Mouse (Mus musculus): ENCODE data around the gene Gm3625.

Gm3625 gene

DNA sequence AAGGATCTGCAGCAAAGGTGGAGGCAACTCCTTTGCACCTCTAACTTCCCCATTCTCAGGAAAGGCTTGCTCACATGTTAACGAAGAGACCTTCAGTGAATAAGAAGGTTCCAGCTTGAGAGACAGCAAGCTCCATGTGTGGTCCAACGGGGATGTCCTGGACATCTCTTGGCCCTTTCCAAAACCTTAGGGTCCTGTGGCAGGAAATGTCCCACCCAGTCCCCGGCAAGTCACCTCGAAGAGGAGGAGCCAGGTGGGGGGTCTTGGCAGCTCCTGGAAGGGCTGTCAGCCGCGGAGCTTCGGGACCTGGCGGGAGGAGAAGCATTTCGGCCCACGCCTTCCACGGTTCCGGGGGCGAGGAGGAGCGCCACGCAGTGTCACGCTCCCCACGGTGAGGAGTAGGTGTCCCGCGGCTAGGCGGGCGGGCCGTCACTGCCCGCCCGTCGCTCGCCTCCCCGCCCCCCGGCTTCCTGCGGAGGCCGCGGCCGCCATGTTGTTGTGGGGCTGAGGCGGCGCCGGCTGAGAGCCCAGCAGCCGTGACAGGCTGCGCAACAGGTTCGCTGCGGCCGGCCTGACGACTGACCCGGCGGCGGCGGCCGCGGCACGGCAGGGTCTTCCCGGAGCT, at the start of gene Gm3625, which contains the start of gene Itsn2:
Gene Gm3625 (minus strand): TSS at position 387 of the 625 bp plus-strand sequence.
Gene Itsn2 (plus strand): TSS at position 98 of the 625 bp plus-strand sequence.
- no peak for DNase-seq (ENCODE audit: low read depth)

DNA sequence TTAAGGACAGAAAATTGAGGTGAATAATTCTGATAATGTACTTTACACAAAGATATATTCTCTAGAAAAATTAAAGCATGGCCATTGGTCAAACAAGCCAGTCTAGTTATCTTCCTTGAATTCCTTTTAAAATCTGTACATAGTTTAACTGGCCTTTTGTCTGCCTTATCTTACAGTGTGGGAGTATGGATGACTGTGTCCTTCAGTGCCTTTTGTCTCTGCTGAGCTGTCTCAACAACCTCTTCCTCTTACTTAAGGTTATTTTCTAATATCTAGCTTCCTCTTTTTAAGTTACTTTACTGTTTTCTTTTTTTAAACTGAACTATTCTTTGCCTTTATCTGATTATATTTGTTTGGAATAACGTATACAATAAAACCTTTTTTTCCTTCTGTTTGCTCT, 48.0 kb upstream of the Gm3625 start:
- no peak for DNase-seq (ENCODE audit: low read depth)

DNA sequence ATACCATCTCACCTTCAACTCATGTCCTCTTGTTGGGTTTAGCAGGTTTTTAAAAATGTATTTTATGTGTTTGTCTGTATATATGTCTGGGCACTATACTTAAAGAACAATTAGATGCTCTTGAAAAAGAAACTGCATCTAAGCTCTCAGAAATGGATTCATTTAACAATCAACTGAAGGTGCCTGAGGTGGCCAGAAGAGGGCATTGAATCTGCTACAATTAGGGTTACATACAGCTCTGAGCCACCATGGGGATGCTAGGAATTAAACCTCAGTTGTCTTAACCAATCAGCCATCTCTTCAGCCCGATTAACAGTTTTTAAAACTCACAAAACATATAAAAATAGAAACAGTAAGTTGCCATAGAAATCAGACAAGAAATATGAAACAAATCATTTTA, 45.7 kb upstream of the Gm3625 start:
- DNase-seq (ENCODE audit: low read depth): no peak

DNA sequence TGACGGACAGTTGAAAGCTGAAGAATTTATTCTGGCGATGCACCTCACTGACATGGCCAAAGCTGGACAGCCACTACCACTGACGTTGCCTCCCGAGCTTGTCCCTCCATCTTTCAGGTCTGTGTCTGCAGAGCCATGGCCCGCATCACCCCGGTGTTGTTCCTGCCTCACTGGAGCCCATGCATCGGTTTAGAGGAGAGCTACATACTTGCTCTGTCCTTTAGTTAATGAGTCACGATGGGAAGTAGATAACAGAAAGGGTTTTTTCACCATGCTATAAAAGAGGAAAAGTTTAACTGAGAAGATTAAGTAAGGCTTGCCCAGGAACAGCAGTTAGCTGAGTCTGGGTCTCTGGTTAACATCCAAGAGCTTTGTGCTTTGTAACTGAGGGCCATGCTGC, 40.2 kb upstream of the Gm3625 start:
- DNase-seq (ENCODE audit: low read depth): no peak

DNA sequence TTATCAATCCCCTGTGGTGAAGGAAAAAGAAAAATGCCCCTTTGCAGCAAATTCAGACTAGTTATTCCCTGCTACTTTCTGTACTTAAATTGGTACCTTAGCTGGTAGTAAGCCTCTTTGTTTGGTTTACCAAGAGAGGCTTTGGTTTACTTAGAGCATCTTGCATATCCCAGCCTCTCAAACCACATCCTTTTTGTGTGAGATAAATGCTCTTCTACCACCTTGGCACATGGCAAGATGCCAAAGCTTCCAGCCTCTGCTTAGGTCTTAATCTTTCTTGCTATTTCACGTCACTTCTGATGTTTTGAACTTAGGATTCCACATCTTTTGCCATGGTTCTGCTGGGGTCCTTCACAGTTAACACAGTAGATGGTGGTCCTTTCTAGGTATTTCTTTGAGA, 31.5 kb upstream of the Gm3625 start:
- DNase-seq (ENCODE audit: low read depth): no peak

DNA sequence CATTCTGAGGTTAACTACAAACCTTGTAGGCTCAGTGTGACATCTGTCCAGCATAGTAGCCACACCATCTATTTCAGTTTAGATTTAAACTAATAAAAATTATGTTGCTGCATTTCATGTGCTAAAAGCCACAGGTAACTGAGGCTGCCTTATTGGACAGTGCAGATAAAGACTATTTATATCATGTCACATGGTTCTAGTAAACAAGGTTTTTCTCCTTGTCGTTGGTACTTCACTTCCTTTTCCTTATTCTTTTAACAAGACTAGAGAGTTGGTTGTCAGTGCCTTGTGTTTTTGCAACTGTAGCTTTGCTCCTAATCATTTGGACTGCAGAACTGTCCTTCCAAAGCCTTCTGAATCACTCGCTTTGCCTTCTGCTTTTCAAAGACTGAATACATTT, 22.0 kb upstream of the Gm3625 start:
- no peak for DNase-seq (ENCODE audit: low read depth)

DNA sequence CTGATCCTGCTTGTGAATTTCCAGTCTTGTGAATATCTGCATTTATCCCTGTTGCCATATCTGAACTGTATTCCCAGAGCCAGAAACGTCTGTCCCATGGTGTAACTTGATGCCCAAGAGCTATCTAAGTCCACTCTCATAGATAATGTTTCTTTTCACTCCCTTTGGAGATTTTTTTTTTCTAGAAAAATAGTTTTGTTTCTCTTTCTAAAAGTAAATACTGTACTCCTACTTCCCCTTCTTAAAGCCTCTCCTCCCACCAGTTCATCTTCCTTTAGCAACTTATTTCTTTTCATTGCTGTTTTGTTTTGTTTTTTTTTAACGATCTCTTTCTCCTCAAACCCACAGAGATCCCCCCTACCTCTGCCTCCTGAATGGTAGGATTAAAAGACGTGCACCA, 13.9 kb upstream of the Gm3625 start:
- no peak for DNase-seq (ENCODE audit: low read depth)

DNA sequence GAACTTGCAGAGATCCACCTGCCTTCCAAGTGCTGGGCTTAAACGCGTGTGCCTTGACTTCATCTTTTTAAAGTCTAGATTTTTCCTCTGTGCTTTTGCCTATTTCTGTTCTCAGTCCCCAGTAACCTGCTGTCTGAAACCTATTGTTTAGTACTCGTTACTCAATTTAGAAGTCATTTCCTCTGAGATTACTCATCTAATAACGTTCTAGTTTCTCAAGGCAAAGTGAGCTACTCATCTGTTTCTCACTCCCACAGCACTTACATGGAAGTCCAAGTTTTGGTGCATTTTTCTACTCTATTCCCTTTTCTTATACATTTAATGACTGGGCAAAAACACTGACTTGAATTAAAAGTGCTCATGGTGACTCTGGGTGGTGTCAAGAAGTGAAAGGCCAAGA, 7.0 kb upstream of the Gm3625 start:
- DNase-seq (ENCODE audit: low read depth): no peak

DNA sequence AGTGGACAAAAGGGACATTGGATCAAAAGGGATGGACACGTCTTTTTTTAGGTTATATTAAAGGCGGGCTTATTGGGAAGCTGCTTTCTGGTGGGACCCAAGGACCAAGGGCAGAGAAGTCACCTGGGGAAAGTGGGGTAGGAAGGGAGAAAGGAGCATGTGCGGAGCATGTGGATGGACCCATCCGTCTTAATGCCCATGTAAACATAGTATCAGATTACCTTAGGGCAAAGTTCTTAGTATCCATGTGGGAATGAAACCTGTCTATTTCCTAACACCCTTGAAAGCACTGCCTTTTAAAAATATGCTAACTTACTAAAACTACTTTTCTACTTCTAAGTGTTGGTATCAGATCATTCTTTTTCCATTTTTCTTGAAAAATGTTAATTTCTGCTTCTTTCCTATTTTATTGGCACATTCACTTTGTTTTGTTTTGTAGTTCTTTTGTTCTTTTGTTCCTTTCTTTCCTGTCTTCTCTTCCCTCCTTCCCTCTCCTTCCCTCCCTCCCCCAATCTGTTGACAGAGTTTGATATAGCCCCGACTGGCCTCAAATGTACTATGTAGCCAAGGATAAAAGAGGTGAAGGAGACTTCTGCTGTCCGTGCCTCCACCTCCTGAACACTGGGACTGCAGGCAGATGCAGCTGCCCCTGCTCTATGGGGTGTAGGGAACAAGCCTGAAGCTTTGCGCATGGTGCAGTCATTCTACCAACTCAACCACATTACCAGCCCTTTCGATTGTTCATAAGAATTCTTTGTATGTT, 6.1 kb upstream of the Gm3625 start:
- no peak for DNase-seq (ENCODE audit: low read depth)

DNA sequence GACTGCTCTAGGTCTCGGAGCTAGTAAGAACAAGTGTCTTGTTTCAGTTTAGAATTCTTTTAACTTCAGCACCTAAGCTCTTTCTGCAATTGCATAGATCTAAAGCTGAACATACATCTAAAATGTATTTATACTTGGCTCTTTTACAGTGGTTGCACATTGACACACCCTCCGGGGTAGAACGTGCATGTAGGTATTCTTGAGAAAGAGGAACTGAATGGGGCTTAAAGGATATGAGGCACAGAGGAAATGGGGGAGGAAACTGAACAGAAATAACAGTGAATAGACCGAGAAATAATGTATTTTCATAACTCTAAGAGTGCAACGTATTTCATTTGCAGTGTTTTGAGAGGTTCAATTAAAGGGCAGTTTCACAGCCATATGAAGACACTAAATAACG, 2.3 kb upstream of the Gm3625 start:
- DNase-seq (ENCODE audit: low read depth): no peak

DNA sequence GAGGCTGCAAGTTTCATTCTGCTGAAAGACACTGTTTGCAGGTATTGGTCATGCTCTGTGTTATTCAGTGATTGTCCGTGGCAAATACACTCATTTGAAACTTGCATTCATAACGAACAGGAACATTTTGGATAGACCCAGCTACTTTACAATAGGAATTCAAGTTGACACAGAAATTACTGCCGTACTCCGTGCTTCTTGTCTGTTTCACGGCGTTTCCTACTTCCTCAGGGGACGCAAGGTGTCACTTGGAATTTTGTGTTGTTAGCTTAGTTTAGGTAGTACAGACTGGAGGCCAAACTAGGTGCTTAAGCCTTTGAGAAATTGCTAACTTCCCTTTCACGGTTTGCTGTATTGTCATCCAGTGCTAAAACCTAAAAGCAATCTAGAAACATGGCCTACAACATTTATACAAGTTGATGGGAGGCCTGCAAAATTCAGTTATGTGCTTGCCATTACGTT, 1.2 kb upstream of the Gm3625 start:
- no peak for DNase-seq (ENCODE audit: low read depth)

DNA sequence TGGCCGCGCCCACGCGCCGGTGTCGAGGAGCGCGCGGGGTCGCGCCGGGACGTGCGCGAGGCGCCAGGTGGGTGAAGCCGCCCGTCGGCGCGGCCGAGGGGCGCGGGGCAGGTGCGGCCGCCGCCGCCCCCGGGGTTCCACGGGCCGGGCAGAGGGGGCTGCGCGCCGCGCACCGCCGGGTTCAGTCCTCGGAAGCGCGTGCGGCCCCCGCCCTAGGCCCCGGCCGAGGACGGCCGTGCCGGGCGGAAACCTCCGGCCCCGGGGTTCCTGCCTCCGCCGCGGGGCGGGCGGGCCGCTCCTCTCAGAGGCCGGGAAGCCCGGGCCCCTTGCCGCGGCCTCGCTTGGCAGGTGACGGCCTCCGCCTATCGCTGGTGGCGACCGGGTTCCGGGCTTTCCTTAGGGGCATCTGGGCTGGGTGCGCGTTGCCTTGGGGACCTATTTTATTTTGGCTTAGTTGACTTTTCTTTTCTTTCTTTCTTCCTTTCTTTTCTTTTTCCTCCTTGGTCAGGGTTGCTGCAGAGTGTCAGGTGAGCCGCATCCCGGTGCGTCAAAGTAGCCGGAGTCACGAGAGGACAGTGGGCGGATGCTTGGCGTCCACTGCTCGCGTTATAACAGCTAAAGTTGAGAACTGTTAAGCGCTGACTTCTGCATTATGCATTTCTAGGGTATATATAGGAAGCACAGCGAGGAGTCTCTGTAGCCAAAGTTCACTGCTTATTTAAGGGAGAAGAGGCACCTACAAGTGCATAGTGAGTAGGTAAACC, 621 bp upstream of the Gm3625 start:
- DNase-seq (ENCODE audit: low read depth): no peak

DNA sequence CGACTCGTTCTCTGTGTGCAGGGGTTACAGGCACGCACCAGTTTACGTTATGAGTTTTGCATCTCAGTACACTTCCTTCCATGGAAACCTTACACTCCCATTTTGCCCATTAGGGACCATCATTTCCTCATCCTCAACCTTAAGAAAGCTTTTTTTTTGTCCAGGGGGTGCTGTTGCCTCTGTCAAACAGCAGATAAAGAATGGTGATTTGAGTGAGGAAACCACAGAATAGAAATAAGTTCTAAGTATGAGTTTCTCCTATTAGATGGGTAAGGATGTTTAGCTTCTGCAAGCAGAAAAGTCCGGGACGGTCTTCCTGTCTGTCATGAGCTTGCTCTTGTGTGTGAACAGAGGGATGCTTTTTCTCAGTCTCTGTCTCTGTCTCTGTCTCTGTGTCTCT, 702 bp downstream of the Gm3625 start:
- DNase-seq (ENCODE audit: low read depth): no peak

DNA sequence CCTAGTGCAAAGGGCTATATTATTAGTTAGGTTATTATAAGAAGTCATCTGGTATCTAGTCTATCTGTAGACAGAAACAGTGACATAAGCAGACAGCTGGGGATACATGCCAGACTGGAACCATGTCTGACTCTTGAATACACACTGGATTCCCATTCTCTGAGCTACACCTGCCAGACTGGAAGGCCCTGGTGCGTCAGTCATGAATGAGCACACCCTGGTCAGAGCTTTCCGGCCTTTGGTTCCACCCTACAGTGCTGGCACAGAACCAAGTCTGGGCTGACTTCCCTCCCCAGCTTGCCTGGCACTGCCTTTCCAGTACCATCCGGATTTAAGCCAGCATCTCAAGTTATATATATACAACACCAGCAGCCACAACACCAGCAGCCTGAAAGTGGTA, 4.1 kb downstream of the Gm3625 start:
- DNase-seq (ENCODE audit: low read depth): no peak

DNA sequence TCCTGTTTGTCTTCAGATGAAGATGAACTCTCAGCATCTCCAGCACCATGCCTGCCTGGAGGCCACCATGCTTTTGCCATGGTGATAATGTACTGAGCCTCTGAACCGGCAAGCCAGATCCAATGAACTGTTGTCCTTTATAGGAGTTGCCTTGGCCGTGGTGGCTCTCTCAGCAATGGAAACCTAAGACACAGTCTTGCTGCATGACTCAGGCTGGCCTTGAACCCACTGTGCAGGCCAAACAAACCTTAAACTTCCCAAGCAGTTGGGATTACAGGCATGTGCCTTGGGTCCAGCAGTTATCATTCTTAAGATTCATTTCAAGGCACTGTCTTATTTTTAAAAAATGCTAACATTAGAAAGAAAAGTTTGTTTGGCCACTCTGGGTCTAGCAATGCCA, 4.9 kb downstream of the Gm3625 start:
- DNase-seq (ENCODE audit: low read depth): no peak

DNA sequence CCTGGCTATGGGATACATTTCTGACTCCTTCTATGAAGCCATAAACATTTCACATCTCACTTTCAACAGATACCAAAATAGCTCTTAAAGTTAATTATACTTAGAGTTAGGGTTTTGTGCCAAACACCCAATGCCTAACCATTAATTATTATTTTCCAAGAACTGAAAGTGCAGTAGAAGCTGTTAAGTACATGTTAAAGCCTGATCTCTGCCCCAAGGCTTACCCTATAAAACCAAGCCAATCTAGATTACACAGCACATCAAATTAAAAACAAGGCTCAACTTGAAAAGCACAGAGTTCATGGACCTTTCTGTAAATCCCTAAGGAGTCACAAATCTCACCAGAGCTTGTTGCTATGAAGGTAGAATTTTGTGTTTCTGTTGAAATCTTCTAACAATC, 10.4 kb downstream of the Gm3625 start:
- no peak for DNase-seq (ENCODE audit: low read depth)

DNA sequence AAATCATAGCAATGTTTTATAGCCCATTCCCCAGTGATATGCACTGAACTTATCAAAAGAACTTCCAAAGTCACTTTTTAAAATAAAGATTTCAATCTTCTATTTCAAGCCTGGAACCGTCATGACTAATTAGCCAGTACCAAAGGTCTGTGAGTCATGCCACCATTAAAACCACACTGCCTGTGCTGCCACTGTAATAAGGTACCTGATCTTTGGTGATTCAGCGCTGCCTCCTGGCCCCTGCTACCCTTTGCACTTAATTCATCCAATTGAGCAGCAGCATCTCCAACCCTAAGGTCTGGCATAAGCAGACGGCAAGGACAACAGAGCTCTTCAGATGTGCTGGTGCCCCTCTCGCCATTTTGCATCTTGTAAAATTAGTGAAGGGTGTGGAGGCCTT, 18.7 kb downstream of the Gm3625 start:
- DNase-seq (ENCODE audit: low read depth): no peak

DNA sequence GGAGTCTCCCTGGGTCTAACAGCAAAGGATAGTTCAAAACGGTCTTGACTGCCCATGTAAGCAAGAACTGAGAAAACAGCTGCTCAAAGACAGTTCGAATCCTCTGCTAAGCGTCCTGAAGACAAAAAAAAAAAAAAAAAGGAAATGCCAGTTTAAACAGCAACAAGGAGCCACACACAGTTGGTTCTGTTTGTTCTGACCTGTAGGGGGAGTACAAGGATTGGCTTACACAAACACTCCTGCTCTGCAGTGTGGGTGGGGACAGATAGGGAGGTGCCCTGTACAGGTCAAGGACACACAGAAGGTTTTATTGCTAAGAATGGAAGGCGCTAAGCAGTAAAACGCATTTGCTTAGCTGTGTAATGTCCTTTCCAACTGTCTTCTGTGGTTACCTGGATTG, 20.9 kb downstream of the Gm3625 start:
- no peak for DNase-seq (ENCODE audit: low read depth)

DNA sequence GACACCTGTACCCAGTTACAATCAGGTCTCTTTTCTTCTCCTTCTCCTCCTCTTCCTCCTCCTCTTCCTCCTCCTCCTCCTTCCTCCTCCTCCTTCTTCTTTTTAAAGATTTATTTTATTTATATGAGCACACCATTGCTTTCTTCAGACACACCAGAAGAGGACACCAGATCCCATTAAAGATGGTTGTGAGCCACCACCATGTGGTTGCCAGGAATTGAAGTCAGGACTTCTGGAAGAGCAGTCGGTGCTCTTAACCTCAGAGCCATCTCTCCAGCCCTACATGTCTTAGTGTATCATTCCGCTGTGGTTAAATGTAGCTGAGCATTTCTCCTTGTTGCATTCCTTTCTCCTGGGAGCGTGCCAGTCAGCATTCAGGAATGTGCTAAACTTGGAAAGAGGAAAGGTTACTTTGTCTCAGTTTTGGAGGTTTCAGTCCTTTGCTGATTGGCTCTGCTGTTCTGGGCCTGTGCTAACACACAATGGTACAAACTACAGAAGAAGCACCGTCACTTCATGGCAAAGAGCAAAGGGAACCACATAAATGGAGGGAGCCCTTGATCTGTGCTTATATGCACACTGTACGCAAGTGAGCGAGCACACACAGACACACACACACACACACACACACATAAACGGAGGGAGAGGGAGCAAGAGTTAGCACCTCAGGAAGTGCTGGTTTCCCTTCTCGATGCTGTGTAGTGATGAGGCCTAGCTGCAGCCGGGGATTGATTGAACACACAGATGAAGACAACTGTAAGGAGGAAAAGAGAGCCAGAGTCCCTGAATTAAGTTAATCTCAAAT, 34.0 kb downstream of the Gm3625 start:
- peak; percentile 56 for DNase-seq (ENCODE audit: low read depth)

DNA sequence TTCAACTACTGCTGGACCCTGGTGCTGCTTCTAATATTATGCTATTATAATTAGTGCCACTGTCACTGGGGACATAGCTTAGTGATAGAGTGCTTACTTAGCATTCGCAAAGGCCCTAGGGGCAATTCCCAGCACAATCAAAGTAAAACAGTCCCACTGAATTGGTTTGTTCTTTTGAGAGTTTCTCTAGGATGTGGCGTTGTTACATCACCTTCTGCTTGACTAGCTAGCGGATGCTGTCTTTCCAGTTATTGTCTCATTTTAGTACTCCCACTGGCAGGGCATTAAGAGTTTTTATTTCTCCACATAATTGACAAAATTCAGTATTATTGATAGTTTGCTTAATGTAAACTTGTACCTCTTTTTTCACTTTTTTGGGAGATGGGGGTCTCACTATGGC, 34.7 kb downstream of the Gm3625 start:
- DNase-seq (ENCODE audit: low read depth): no peak

DNA sequence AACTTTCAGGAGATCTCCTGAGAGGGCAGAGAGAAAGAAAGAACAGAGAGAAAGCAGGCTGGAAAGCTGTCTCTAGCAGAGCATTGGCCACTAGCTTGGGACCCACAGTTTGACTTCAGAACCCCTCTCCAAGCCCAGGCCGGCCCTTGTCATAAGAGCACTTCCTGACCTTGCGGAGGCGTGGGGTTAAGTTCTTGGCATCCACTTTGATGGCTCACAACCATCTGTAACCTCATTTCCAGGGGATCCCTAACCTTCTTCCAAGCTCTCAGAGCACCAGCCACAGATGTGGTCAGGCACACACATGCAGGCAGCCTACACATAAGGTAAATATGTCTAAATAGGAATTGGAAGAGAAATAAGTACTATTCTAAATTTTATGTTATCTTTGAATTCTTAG, 35.3 kb downstream of the Gm3625 start:
- DNase-seq (ENCODE audit: low read depth): no peak

DNA sequence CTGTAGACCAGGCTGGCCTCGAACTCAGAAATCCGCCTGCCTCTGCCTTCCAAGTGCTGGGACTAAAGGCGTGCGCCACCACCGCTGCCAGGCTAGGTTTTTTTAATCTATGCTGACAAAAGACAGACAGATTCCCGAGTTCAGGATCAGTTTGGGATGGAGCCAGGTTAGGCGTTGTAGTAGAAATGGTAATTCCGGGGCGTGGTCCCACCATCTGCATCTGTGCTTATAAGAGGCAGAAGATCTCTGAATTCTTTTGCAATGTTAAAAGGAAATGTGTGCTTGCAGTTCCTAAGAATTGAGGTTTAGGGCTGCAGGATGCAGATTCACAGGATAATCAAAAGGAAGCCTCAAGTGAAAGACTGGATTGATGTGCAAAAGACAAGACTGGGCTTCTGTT, 35.8 kb downstream of the Gm3625 start:
- no peak for DNase-seq (ENCODE audit: low read depth)
